Mouse (Mus musculus): ENCODE results near the gene Olfr629.

DNA sequence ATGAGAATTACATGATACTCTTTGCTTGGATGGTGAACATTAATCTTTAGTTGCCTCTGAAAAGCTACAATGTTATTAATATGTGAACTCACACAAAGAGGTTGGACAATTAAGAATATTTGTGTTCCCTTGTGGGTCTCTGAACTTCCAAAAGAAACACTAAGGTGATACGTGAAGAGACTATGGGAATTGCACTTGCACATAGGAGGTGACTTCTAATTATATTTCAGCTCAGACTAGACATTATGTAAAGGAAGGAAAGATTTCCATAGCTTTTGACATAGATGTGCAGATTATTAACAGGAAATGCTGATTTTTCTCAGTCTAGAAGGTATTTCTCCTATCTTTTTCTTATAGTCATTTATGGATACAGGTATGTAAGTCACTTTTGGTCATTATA, 14.7 kb downstream of the Olfr629 start, which contains the start of gene Olfr628:
- TF ChIP-seq CTCF (IDR thresholded peaks at IDR 0.05; ENCODE audit: control insufficient read depth, insufficient read depth, insufficient read length) (no peak), MYOG (IDR thresholded peaks at IDR 0.05; ENCODE audit: control insufficient read depth, extremely low read depth, insufficient read length) (no peak), CEBPB (IDR thresholded peaks at IDR 0.05; ENCODE audit: low read depth) (no peak), MYOD1 (IDR thresholded peaks at IDR 0.05; ENCODE audit: control insufficient read depth, insufficient read length, low read depth) (no peak), MAX (IDR thresholded peaks at IDR 0.05) (no peak), USF1 (IDR thresholded peaks at IDR 0.05; ENCODE audit: low read depth) (no peak), FOSL1 (IDR thresholded peaks at IDR 0.05; ENCODE audit: insufficient read depth, low read length, poor library complexity, severe bottlenecking) (no peak)

Data from C2C12 (cell line).